Mouse (Mus musculus): ENCODE measurements around the gene Slc1a7. TPM values are rescaled to one million over a fixed set of nuclear protein-coding genes. Genes with fewer than 3 reads are reported as not detected.

The Slc1a7 gene
- polyA plus RNA-seq, 1 experiment from 2014 or later: not detected

- no peak overlapping the region for H3K27ac ChIP-seq
- H3K36me3 ChIP-seq (replicated peaks): no peaks in the 10 kb centered on the region
- H3K27me3 ChIP-seq (replicated peaks): no peaks in the 10 kb centered on the region
- ATAC-seq (replicated peaks): no peak
- no peak overlapping the region for H3K4me2 ChIP-seq
- H3K4me3 ChIP-seq: no peak overlapping the region
- 74% methylated on average over 7 of the region's 7 CpGs for WGBS
- no peak overlapping the region for H3K9ac ChIP-seq
- no peaks in the 10 kb centered on the region for H3K9me3 ChIP-seq
- 0 out of 2 replicates have a peak, but pooled peaks cover 2% of the 10 kb centered on the region for H3K4me1 ChIP-seq
Observed at GRCm38 (mm10) chr4:107975004-107975403, 6.9 kb downstream of the Slc1a7 start.

- ATAC-seq (replicated peaks): no peak
- Histone ChIP-seq H3K27ac (no peak overlapping the region), H3K4me2 (no peak overlapping the region), H3K4me3 (no peak overlapping the region), H3K9ac (no peak overlapping the region), H3K36me3 (replicated peaks) (no peaks in the 10 kb centered on the region), H3K9me3 (no peaks in the 10 kb centered on the region), H3K4me1 (0 out of 2 replicates have a peak, but pooled peaks cover 2% of the 10 kb centered on the region), H3K27me3 (replicated peaks) (no peaks in the 10 kb centered on the region)
- WGBS: 78% methylated on average over 4 of the region's 4 CpGs
Observed at GRCm38 (mm10) chr4:107977593-107977992, 9.5 kb downstream of the Slc1a7 start.

- H3K9ac ChIP-seq: no peak overlapping the region
- no peak for ATAC-seq (replicated peaks)
- H3K27me3 ChIP-seq (replicated peaks): no peaks in the 10 kb centered on the region
- no peak overlapping the region for H3K4me3 ChIP-seq
- H3K27ac ChIP-seq: no peak overlapping the region
- H3K9me3 ChIP-seq: no peaks in the 10 kb centered on the region
- H3K36me3 ChIP-seq (replicated peaks): no peaks in the 10 kb centered on the region
- H3K4me1 ChIP-seq: 0 out of 2 replicates have a peak, but pooled peaks cover 2% of the 10 kb centered on the region
- 36% methylated on average over 2 of the region's 2 CpGs for WGBS
- H3K4me2 ChIP-seq: no peak overlapping the region
Observed at GRCm38 (mm10) chr4:107979530-107979929, 11.4 kb downstream of the Slc1a7 start.

- ATAC-seq (replicated peaks): no peak
- Histone ChIP-seq H3K27ac (no peak overlapping the region), H3K36me3 (replicated peaks) (no peaks in the 10 kb centered on the region), H3K4me1 (0 out of 2 replicates have a peak, but pooled peaks cover under 1% of the 10 kb centered on the region), H3K9ac (no peak overlapping the region), H3K9me3 (no peaks in the 10 kb centered on the region), H3K27me3 (replicated peaks) (no peaks in the 10 kb centered on the region), H3K4me2 (no peak overlapping the region), H3K4me3 (no peak overlapping the region)
- WGBS: 73% methylated on average over 6 of the region's 6 CpGs
Observed at GRCm38 (mm10) chr4:107980002-107980600, 12.0 kb downstream of the Slc1a7 start.

- Histone ChIP-seq H3K27me3 (replicated peaks) (no peaks in the 10 kb centered on the region), H3K36me3 (replicated peaks) (no peaks in the 10 kb centered on the region), H3K4me3 (no peak overlapping the region), H3K4me1 (no peaks in the 10 kb centered on the region), H3K27ac (no peak overlapping the region), H3K9me3 (no peaks in the 10 kb centered on the region), H3K9ac (no peak overlapping the region), H3K4me2 (no peak overlapping the region)
- no peak for ATAC-seq (replicated peaks)
- WGBS: 90% methylated on average over 1 of the region's 1 CpGs
Observed at GRCm38 (mm10) chr4:107983717-107984116, 15.6 kb downstream of the Slc1a7 start.

GRCm38 (mm10) chr4:107984282-107984981, 16.3 kb downstream of the Slc1a7 start:
- no peak overlapping the region for H3K4me2 ChIP-seq
- 73% methylated on average over 7 of the region's 7 CpGs for WGBS
- no peak overlapping the region for H3K9ac ChIP-seq
- H3K27ac ChIP-seq: no peak overlapping the region
- ATAC-seq (replicated peaks): no peak
- H3K36me3 ChIP-seq (replicated peaks): no peaks in the 10 kb centered on the region
- no peaks in the 10 kb centered on the region for H3K9me3 ChIP-seq
- no peaks in the 10 kb centered on the region for H3K4me1 ChIP-seq
- no peaks in the 10 kb centered on the region for H3K27me3 ChIP-seq (replicated peaks)
- H3K4me3 ChIP-seq: no peak overlapping the region

GRCm38 (mm10) chr4:107985812-107986211, 17.7 kb downstream of the Slc1a7 start:
- H3K4me3 ChIP-seq: no peak overlapping the region
- no peaks in the 10 kb centered on the region for H3K4me1 ChIP-seq
- ATAC-seq (replicated peaks): no peak
- H3K4me2 ChIP-seq: no peak overlapping the region
- no peak overlapping the region for H3K9ac ChIP-seq
- H3K27ac ChIP-seq: no peak overlapping the region
- no peaks in the 10 kb centered on the region for H3K9me3 ChIP-seq
- WGBS: 76% methylated on average over 5 of the region's 5 CpGs
- no peaks in the 10 kb centered on the region for H3K36me3 ChIP-seq (replicated peaks)
- no peaks in the 10 kb centered on the region for H3K27me3 ChIP-seq (replicated peaks)

- Histone ChIP-seq H3K4me2 (no peak overlapping the region), H3K4me1 (0 out of 2 replicates have a peak, but pooled peaks cover 1% of the 10 kb centered on the region), H3K9ac (no peak overlapping the region), H3K27ac (no peak overlapping the region), H3K4me3 (no peak overlapping the region), H3K36me3 (replicated peaks) (no peaks in the 10 kb centered on the region), H3K27me3 (replicated peaks) (no peaks in the 10 kb centered on the region), H3K9me3 (no peaks in the 10 kb centered on the region)
- 91% methylated on average over 11 of the region's 11 CpGs for WGBS
- no peak for ATAC-seq (replicated peaks)
Observed at GRCm38 (mm10) chr4:107986386-107987168, 18.4 kb downstream of the Slc1a7 start.

GRCm38 (mm10) chr4:107988931-107989330, 20.8 kb downstream of the Slc1a7 start:
- no peaks in the 10 kb centered on the region for H3K27me3 ChIP-seq (replicated peaks)
- H3K4me3 ChIP-seq: no peak overlapping the region
- no peak overlapping the region for H3K4me2 ChIP-seq
- no peaks in the 10 kb centered on the region for H3K36me3 ChIP-seq (replicated peaks)
- no peak overlapping the region for H3K27ac ChIP-seq
- ATAC-seq (replicated peaks): no peak
- H3K9ac ChIP-seq: no peak overlapping the region
- no peaks in the 10 kb centered on the region for H3K9me3 ChIP-seq
- 0 out of 2 replicates have a peak, but pooled peaks cover 8% of the 10 kb centered on the region for H3K4me1 ChIP-seq
- WGBS: 75% methylated on average over 8 of the region's 8 CpGs

- H3K36me3 ChIP-seq (replicated peaks): no peaks in the 10 kb centered on the region
- 0 out of 2 replicates have a peak, but pooled peaks cover 8% of the 10 kb centered on the region for H3K4me1 ChIP-seq
- no peaks in the 10 kb centered on the region for H3K27me3 ChIP-seq (replicated peaks)
- no peak overlapping the region for H3K9ac ChIP-seq
- H3K9me3 ChIP-seq: no peaks in the 10 kb centered on the region
- ATAC-seq (replicated peaks): no peak
- WGBS: 61% methylated on average over 5 of the region's 5 CpGs
- H3K4me2 ChIP-seq: no peak overlapping the region
- H3K27ac ChIP-seq: no peak overlapping the region
- H3K4me3 ChIP-seq: no peak overlapping the region
Observed at GRCm38 (mm10) chr4:107990818-107991217, 22.7 kb downstream of the Slc1a7 start.

- no peak overlapping the region for H3K4me2 ChIP-seq
- H3K4me3 ChIP-seq: no peak overlapping the region
- no peak overlapping the region for H3K27ac ChIP-seq
- no peak for ATAC-seq (replicated peaks)
- no peak overlapping the region for H3K9ac ChIP-seq
- WGBS: 11% methylated on average over 6 of the region's 6 CpGs
- H3K27me3 ChIP-seq (replicated peaks): no peaks in the 10 kb centered on the region
- no peaks in the 10 kb centered on the region for H3K36me3 ChIP-seq (replicated peaks)
- 0 out of 2 replicates have a peak, but pooled peaks cover 8% of the 10 kb centered on the region for H3K4me1 ChIP-seq
- H3K9me3 ChIP-seq: no peaks in the 10 kb centered on the region
Observed at GRCm38 (mm10) chr4:107991879-107992278, 23.7 kb downstream of the Slc1a7 start.

- H3K4me1 ChIP-seq: 0 out of 2 replicates have a peak, but pooled peaks cover 8% of the 10 kb centered on the region
- H3K27ac ChIP-seq: no peak overlapping the region
- WGBS: 95% methylated on average over 6 of the region's 6 CpGs
- no peak overlapping the region for H3K4me2 ChIP-seq
- H3K4me3 ChIP-seq: no peak overlapping the region
- H3K9me3 ChIP-seq: no peaks in the 10 kb centered on the region
- no peak overlapping the region for H3K9ac ChIP-seq
- no peaks in the 10 kb centered on the region for H3K36me3 ChIP-seq (replicated peaks)
- no peak for ATAC-seq (replicated peaks)
- H3K27me3 ChIP-seq (replicated peaks): no peaks in the 10 kb centered on the region
Observed at GRCm38 (mm10) chr4:107995011-107995410, 26.9 kb downstream of the Slc1a7 start.

All from midbrain, embryonic 15.5 days (tissue).